Mouse (Mus musculus) heart, postnatal 4 days (tissue): Measurements from ENCODE around the gene Nek7. TPM values are rescaled to one million over a fixed set of nuclear protein-coding genes. Genes with fewer than 3 reads are reported as not detected.

Source experiments
- DNase-seq: peaks from one replicate; pipeline ENCODE4 v3.0.0; 2021
- total RNA-seq, 2 experiments: library from RNA; stranded (reverse); gene quantifications; 2 replicates each; pipeline ENCODE4 v1.2.3; 2021

Gene Nek7
- total RNA-seq, 2 experiments from 2014 or later: 50.3 to 52.8 TPM

GRCm38 (mm10) chr1:138568434-138569232 lies 51.3 kb downstream of the Nek7 start:
- DNase-seq: peak; percentile 19

GRCm38 (mm10) chr1:138567946-138568345 lies 52.0 kb downstream of the Nek7 start:
- no peak for DNase-seq

- no peak for DNase-seq
Observed at GRCm38 (mm10) chr1:138564677-138565076, 55.3 kb downstream of the Nek7 start.

- DNase-seq: no peak
Observed at GRCm38 (mm10) chr1:138560733-138561132, 59.2 kb downstream of the Nek7 start.

GRCm38 (mm10) chr1:138559213-138560101 lies 60.5 kb downstream of the Nek7 start:
- no peak for DNase-seq

GRCm38 (mm10) chr1:138558342-138558741 lies 61.6 kb downstream of the Nek7 start:
- DNase-seq: no peak

- DNase-seq: no peak
Observed at GRCm38 (mm10) chr1:138554926-138555325, 65.0 kb downstream of the Nek7 start.

- DNase-seq: peak; percentile 50
Observed at GRCm38 (mm10) chr1:138550184-138550583, 69.8 kb downstream of the Nek7 start.

- no peak for DNase-seq
Observed at GRCm38 (mm10) chr1:138542170-138542515, 77.8 kb downstream of the Nek7 start.

GRCm38 (mm10) chr1:138541495-138542169 lies 78.3 kb downstream of the Nek7 start:
- no peak for DNase-seq

GRCm38 (mm10) chr1:138539713-138540112 lies 80.2 kb downstream of the Nek7 start:
- no peak for DNase-seq

GRCm38 (mm10) chr1:138538217-138538616 lies 81.7 kb downstream of the Nek7 start:
- no peak for DNase-seq

- no peak for DNase-seq
Observed at GRCm38 (mm10) chr1:138535758-138536574, 84.0 kb downstream of the Nek7 start.

GRCm38 (mm10) chr1:138530604-138531003 lies 89.3 kb downstream of the Nek7 start:
- DNase-seq: no peak

- no peak for DNase-seq
Observed at GRCm38 (mm10) chr1:138523962-138524361, 96.0 kb downstream of the Nek7 start.

- DNase-seq: no peak
Observed at GRCm38 (mm10) chr1:138518235-138518634, 101.7 kb downstream of the Nek7 start.

GRCm38 (mm10) chr1:138517360-138518099 lies 102.4 kb downstream of the Nek7 start:
- DNase-seq: no peak

- DNase-seq: no peak
Observed at GRCm38 (mm10) chr1:138516946-138517345, 103.0 kb downstream of the Nek7 start.

- no peak for DNase-seq
Observed at GRCm38 (mm10) chr1:138515362-138515761, 104.6 kb downstream of the Nek7 start.

- DNase-seq: no peak
Observed at GRCm38 (mm10) chr1:138513982-138514381, 106.0 kb downstream of the Nek7 start.

GRCm38 (mm10) chr1:138510566-138510965 lies 109.4 kb downstream of the Nek7 start:
- DNase-seq: no peak
